Mouse (Mus musculus): ENCODE data around the gene Gm20547.

DNA sequence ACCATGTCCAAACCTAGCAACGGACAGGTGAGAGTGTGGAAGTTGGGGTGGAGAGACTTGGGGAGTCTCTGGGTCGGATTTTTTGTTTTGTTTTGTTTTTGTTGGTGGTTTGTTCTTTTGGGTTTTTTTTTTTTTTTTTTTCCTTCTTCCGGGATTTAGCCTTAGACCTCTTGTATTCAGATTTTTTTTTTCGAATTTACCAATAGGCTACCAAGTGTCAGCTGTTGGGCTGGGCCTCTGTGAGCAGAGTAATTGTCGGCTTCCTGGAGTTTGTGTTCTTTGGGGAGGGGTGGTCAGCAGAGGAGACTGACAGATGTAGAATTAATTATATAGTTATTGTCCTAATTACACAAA lies 18.0 kb upstream of the Gm20547 start:
- TF ChIP-seq TCF3 (IDR thresholded peaks at IDR 0.05; ENCODE audit: insufficient read length, low read depth): no peak
- TF ChIP-seq POLR2AphosphoS2 (IDR thresholded peaks at IDR 0.05; ENCODE audit: insufficient read length, low read depth): no peak
- no peak for TF ChIP-seq TCF12 (IDR thresholded peaks at IDR 0.05; ENCODE audit: insufficient read depth, poor library complexity, severe bottlenecking)
- no peak for TF ChIP-seq POLR2A (IDR thresholded peaks at IDR 0.05; ENCODE audit: insufficient read length, low read depth)
